Mouse (Mus musculus) MEL (cell line): Measurements from ENCODE around the gene Arhgef2.

Experiments
- CHD2 ChIP-seq: IDR thresholded peaks from 2 replicates; pipeline ENCODE4 v1.6.1; 2011; ENCODE audit warnings: low read length, improper control_type of control experiment
- CTCF ChIP-seq, 3 experiments: IDR thresholded peaks in 2 of 3; conservative IDR thresholded peaks in 1 of 3; 2 replicates each; pipeline ENCODE4 v1.5.1; 2011 to 2012; ENCODE audit warnings: low read length in 3 of 3, low read depth in 2 of 3, mild to moderate bottlenecking in 2 of 3, improper control_type of control experiment in 1 of 3, inconsistent platforms in 1 of 3, mixed read lengths in 1 of 3, moderate library complexity in 1 of 3; ENCODE audit not compliant: control insufficient read depth in 1 of 3, insufficient read depth in 1 of 3, poor library complexity in 1 of 3, severe bottlenecking in 1 of 3
- GATA1 ChIP-seq: IDR thresholded peaks from 2 replicates; pipeline ENCODE4 v1.6.1; 2011; ENCODE audit warnings: low read depth, low read length, improper control_type of control experiment
- HCFC1 ChIP-seq: IDR thresholded peaks from 2 replicates; pipeline ENCODE4 v1.6.1; 2012; ENCODE audit warnings: low read depth, mild to moderate bottlenecking, inconsistent platforms, low read length, improper control_type of control experiment, moderate library complexity
- MYB ChIP-seq: IDR thresholded peaks from 2 replicates; pipeline ENCODE4 v1.6.1; 2011; ENCODE audit warnings: mild to moderate bottlenecking, low read depth, low read length, improper control_type of control experiment
- POLR2A ChIP-seq, 2 experiments: IDR thresholded peaks; 2 replicates each; pipeline ENCODE4 v1.6.1; 2011 to 2012; ENCODE audit warnings: low read length in 2 of 2, mild to moderate bottlenecking in 2 of 2, control low read depth in 1 of 2, improper control_type of control experiment in 1 of 2, low read depth in 1 of 2, moderate library complexity in 1 of 2; ENCODE audit not compliant: control insufficient read depth in 1 of 2, insufficient read depth in 1 of 2, poor library complexity in 1 of 2
- SMC3 ChIP-seq: IDR thresholded peaks from 2 replicates; pipeline ENCODE4 v1.6.1; 2011; ENCODE audit warnings: low read depth, low read length, improper control_type of control experiment
- TCF12 ChIP-seq: IDR thresholded peaks from 2 replicates; pipeline ENCODE4 v1.6.1; 2014; ENCODE audit warnings: low read depth, mild to moderate bottlenecking, inconsistent platforms, low read length, improper control_type of control experiment, moderate library complexity
- USF2 ChIP-seq, 2 experiments: IDR thresholded peaks; 2 replicates each; pipeline ENCODE4 v1.6.1; 2011 to 2012; ENCODE audit warnings: improper control_type of control experiment in 2 of 2, low read length in 2 of 2, borderline replicate concordance in 1 of 2, inconsistent platforms in 1 of 2, low read depth in 1 of 2, mild to moderate bottlenecking in 1 of 2; ENCODE audit not compliant: insufficient read depth in 1 of 2

DNA sequence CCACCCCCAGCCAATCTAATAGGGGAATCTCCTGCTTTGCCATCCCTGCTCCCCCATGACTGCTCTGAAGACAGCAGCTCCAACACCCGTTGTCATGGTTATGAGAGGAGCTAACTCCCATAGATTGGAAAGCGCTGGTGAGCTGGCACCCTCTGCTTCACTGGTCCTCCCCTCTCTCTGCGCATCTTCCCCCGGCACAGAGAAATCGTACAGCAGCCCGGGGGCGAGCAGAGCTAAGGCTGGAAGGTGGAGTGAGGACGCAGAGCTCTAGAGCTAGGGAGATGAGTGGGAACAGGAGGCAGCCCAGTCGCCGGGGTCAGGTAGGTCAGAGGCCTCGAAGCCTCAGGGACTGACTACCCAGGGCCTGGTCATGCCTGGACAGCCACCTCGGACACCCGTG is 23.5 kb downstream of the Arhgef2 start:
- TF ChIP-seq CTCF (IDR thresholded peaks at IDR 0.05 in 2 of 3, conservative IDR thresholded peaks at IDR 0.05 in 1 of 3; ENCODE audit: control insufficient read depth in 1 of 3, insufficient read depth in 1 of 3, low read depth in 2 of 3, low read length in 3 of 3, poor library complexity in 1 of 3, severe bottlenecking in 1 of 3) (no peak), MYB (no peak), HCFC1 (no peak), GATA1 (no peak), USF2 (IDR thresholded peaks at IDR 0.05; ENCODE audit: borderline replicate concordance in 1 of 2, insufficient read depth in 1 of 2, low read depth in 1 of 2, low read length in 2 of 2) (no peak), POLR2A (IDR thresholded peaks at IDR 0.05; ENCODE audit: control insufficient read depth in 1 of 2, insufficient read depth in 1 of 2, low read depth in 1 of 2, low read length in 2 of 2, poor library complexity in 1 of 2) (no peak), CHD2 (no peak), SMC3 (no peak), TCF12 (no peak)
